Mouse (Mus musculus) cortical plate, adult 2 months (tissue): ENCODE measurements around the gene Tmem176b.

Experiments
- CTCF ChIP-seq: fragments of 200-500 bp; IDR thresholded peaks from 2 replicates; pipeline ENCODE4 v1.5.1; 2011; ENCODE audit warnings: mild to moderate bottlenecking, control low read depth, low read length; ENCODE audit not compliant: insufficient read depth; ENCODE audit errors: extremely low read depth
- POLR2A ChIP-seq: fragments of 200-500 bp; IDR thresholded peaks from 2 replicates; pipeline ENCODE4 v1.6.1; 2011; ENCODE audit warnings: mild to moderate bottlenecking, low read length, control low read depth; ENCODE audit not compliant: insufficient read depth; ENCODE audit errors: extremely low read depth

- TF ChIP-seq POLR2A (no peak), CTCF (no peak)
Measured at GRCm38 (mm10) chr6:48830241-48830640, 11.1 kb downstream of the Tmem176b start.
